Comparison of ENCODE assay signal across 12 mouse cellular contexts in the genomic region with DNA sequence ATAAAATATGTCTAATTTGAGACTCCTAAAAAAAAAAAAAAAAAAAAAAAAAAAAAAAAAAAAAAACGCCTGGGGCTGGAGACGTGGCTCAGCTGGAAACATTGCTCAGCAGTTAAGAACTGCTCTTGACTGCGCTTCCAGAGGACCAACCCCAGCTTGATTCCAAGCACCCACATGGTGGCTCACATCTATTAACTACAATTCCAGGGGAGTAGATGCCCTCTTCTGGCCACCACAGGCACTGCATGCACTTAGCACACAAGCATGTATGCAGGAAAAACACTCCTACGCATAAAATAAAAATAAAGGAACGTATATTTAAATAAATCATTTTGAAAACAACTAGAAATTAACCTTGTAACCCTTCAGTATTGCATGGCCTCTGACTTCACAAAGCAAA.
DNase-seq lines count a peak whose midpoint lies in the region; ATAC-seq and TF ChIP-seq lines count a peak whose summit lies in the region.
"Had no signal": no experiment of that assay in that cellular context is flagged by ENCODE, and none has a peak within 500 bp of the region (broad histone marks: within the 10 kb centered on the region; RNA-seq: fewer than 3 reads in every experiment).

No protein-coding gene starts in this region.

- peak; percentile 68 for TF ChIP-seq CTCF in heart, adult 2 months (IDR thresholded peaks at IDR 0.05)

- H3K27me3 ChIP-seq in heart, adult 2 months (ENCODE audit: control insufficient read depth, insufficient read depth, low read length): no peaks in the 10 kb centered on the region
- no peaks in the 10 kb centered on the region for H3K27me3 ChIP-seq in heart, embryonic 11.5 days (ENCODE audit: control insufficient read depth, insufficient read depth, low read length)
- H3K27me3 ChIP-seq: hindbrain, embryonic 15.5 days; neural tube, embryonic 12.5 days; stomach, embryonic 15.5 days had no signal

- H3K4me3 ChIP-seq in heart, adult 2 months: no peak overlapping the region
- no peak overlapping the region for H3K4me3 ChIP-seq in heart, embryonic 11.5 days (ENCODE audit: low read depth, low read length)
- H3K4me3 ChIP-seq: hindbrain, embryonic 15.5 days; neural tube, embryonic 12.5 days; stomach, embryonic 15.5 days had no signal

- no peak for TF ChIP-seq EP300 in heart, adult 2 months (IDR thresholded peaks at IDR 0.05; ENCODE audit: insufficient read depth, low read depth, low read length)

- H3K9ac ChIP-seq in heart, adult 2 months (ENCODE audit: low read depth, low read length): no peak overlapping the region
- no peak overlapping the region for H3K9ac ChIP-seq in heart, embryonic 11.5 days (ENCODE audit: low read depth, low read length)
- H3K9ac ChIP-seq: hindbrain, embryonic 15.5 days; neural tube, embryonic 12.5 days; stomach, embryonic 15.5 days had no signal

- no peaks in the 10 kb centered on the region for H3K36me3 ChIP-seq in heart, adult 2 months (ENCODE audit: control insufficient read depth, insufficient read depth, low read length)
- H3K36me3 ChIP-seq in heart, embryonic 11.5 days (ENCODE audit: control insufficient read depth, insufficient read depth, low read length): no peaks in the 10 kb centered on the region
- H3K36me3 ChIP-seq: hindbrain, embryonic 15.5 days; neural tube, embryonic 12.5 days; stomach, embryonic 15.5 days had no signal

- intact Hi-C loops in heart, adult 2 months (cut with DNase I): loop anchor here (10.0 kb wide), 1 partner anchor 110 kb away; no protein-coding TSS in a partner anchor

- no peak for DNase-seq in heart, adult 2 months
- peak; percentile 63 for DNase-seq in 416B (ENCODE audit: low read depth)
- DNase-seq in MEL-GATA-1-ER (ENCODE audit: extremely low read depth, low read depth): peak; percentile 20
- DNase-seq in kidney, postnatal 36 days: peak; percentile 24 to 52
- no peak for DNase-seq in cerebellum, adult 9-11 months
- no peak for DNase-seq in cerebellum, adult 8-10 months

- H3K27ac ChIP-seq in heart, adult 2 months: no peak overlapping the region
- no peak overlapping the region for H3K27ac ChIP-seq in heart, embryonic 11.5 days (ENCODE audit: low read depth, low read length)
- H3K27ac ChIP-seq: hindbrain, embryonic 15.5 days; neural tube, embryonic 12.5 days; stomach, embryonic 15.5 days had no signal

- no peaks in the 10 kb centered on the region for H3K9me3 ChIP-seq in heart, embryonic 11.5 days (replicated peaks; ENCODE audit: control insufficient read depth, low read length)
- H3K9me3 ChIP-seq: hindbrain, embryonic 15.5 days; neural tube, embryonic 12.5 days; stomach, embryonic 15.5 days had no signal

- H3K4me2 ChIP-seq in heart, embryonic 11.5 days: no peak overlapping the region
- H3K4me2 ChIP-seq: hindbrain, embryonic 15.5 days; neural tube, embryonic 12.5 days; stomach, embryonic 15.5 days had no signal

- ATAC-seq in heart, embryonic 11.5 days (replicated peaks; ENCODE audit: insufficient number of reproducible peaks, low FRiP score, low TSS enrichment): no peak
- no peak for ATAC-seq in monocyte, adult 5-6 weeks (replicated peaks; ENCODE audit: insufficient number of reproducible peaks, low FRiP score, low TSS enrichment, poor library complexity, severe bottlenecking)
- ATAC-seq: forebrain, embryonic 14.5 days had no signal

- no peaks in the 10 kb centered on the region for H3K4me1 ChIP-seq in heart, adult 2 months (ENCODE audit: control insufficient read depth, insufficient read depth, low read length)
- no peaks in the 10 kb centered on the region for H3K4me1 ChIP-seq in heart, embryonic 11.5 days (ENCODE audit: control insufficient read depth, insufficient read depth, low read length)
- H3K4me1 ChIP-seq: hindbrain, embryonic 15.5 days; neural tube, embryonic 12.5 days; stomach, embryonic 15.5 days had no signal

- no peak for TF ChIP-seq POLR2A in heart, adult 2 months (IDR thresholded peaks at IDR 0.05; ENCODE audit: insufficient read depth, low read depth, low read length)

- WGBS in heart, adult 2 months: 81% methylated on average over 5 of the region's 5 CpGs
- WGBS in heart, embryonic 11.5 days (ENCODE audit: insufficient replicate concordance): 78% methylated on average over 5 of the region's 5 CpGs

- H3K79me2 ChIP-seq in heart, adult 2 months (replicated peaks; ENCODE audit: control insufficient read depth, insufficient read depth, low read length): no peaks in the 10 kb centered on the region

Comparison
In these comparisons a context has a peak if more than half of its experiments do, and no peak if none do; other contexts are left out.
1. DNase-seq: peak in 416B (single experiment), MEL-GATA-1-ER (single experiment) and kidney, postnatal 36 days (2 of 2); none in heart, adult 2 months (0 of 2), cerebellum, adult 9-11 months (single experiment) and cerebellum, adult 8-10 months (single experiment).